Comparison of ENCODE assay signal across 8 mouse cellular contexts in the genomic region with DNA sequence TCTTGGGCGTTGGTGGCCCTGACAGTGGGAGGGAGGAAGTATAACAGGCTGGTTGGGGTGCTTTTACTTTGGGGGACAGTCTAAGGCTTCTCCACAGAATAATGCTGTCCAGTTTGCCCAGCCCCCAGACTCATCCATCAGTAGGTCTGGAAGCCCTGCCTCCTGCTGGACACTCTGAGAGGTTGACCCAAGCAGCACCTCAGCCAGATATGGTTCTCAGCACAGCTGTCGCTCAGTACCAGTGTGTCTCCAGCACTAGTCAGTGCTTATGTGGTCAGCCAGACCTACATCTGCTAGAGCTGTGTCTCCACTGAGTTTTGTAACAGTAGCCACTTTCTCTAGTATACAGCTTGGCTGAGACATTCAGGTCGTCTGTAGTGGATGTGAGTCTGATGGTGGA. TPM values are rescaled to one million over a fixed set of nuclear protein-coding genes. Genes with fewer than 3 reads are reported as not detected.
A peak's percentile ranks its signal among the peaks of the same experiment; 100 is the strongest.
DNase-seq lines count a peak whose midpoint lies in the region; ATAC-seq and TF ChIP-seq lines count a peak whose summit lies in the region.

No protein-coding gene starts in this region.

- WGBS in lung, embryonic 15.5 days, result 16% methylated on average over 3 of the region's 3 CpGs
- 48% methylated on average over 3 of the region's 3 CpGs for WGBS in liver, embryonic 14.5 days (ENCODE audit: insufficient replicate concordance)
- 19% methylated on average over 3 of the region's 3 CpGs for WGBS in stomach, postnatal 0 days

- H3K4me1 ChIP-seq in lung, embryonic 15.5 days, result peaks cover 45% of the 10 kb centered on the region
- H3K4me1 ChIP-seq in liver, embryonic 14.5 days (replicated peaks; ENCODE audit: control insufficient read depth in 2 of 2, insufficient read depth in 2 of 2, low read length in 1 of 2), result peaks cover 39 to 47% of the 10 kb centered on the region in 2 experiments
- peaks cover 7% of the 10 kb centered on the region for H3K4me1 ChIP-seq in stomach, postnatal 0 days (replicated peaks; ENCODE audit: control insufficient read depth, insufficient read depth)

- H3K9me3 ChIP-seq in lung, embryonic 15.5 days, result no peaks in the 10 kb centered on the region
- H3K9me3 ChIP-seq in liver, embryonic 14.5 days (ENCODE audit: control insufficient read depth, low read length), result no peaks in the 10 kb centered on the region
- no peaks in the 10 kb centered on the region for H3K9me3 ChIP-seq in stomach, postnatal 0 days (ENCODE audit: control insufficient read depth, low read length)

- peak; percentile 49 for TF ChIP-seq CTCF in liver, embryonic 14.5 days (IDR thresholded peaks at IDR 0.05; ENCODE audit: low read depth)
- peak; percentile 52 for TF ChIP-seq CTCF in stomach, postnatal 0 days (IDR thresholded peaks at IDR 0.05; ENCODE audit: low read depth)

- peaks cover 17% of the 10 kb centered on the region; the same call in 1 of the 2 replicates for H3K36me3 ChIP-seq in lung, embryonic 15.5 days
- H3K36me3 ChIP-seq in liver, embryonic 14.5 days (replicated peaks; ENCODE audit: control insufficient read depth, insufficient read depth, low read depth), result no peaks in the 10 kb centered on the region
- H3K36me3 ChIP-seq in stomach, postnatal 0 days (ENCODE audit: control insufficient read depth, insufficient read depth, low read length), result peaks cover 2% of the 10 kb centered on the region; the same call in 1 of the 2 replicates

- TF ChIP-seq EP300 in liver, embryonic 14.5 days (IDR thresholded peaks at IDR 0.05; ENCODE audit: low read depth), result no peak
- no peak for TF ChIP-seq EP300 in stomach, postnatal 0 days (optimal IDR thresholded peaks at IDR 0.05)

- H3K4me2 ChIP-seq in lung, embryonic 15.5 days, result peak overlapping the region; percentile 24; the same call in 1 of the 2 replicates
- peak overlapping the region; percentile 75 for H3K4me2 ChIP-seq in liver, embryonic 14.5 days (ENCODE audit: low read depth)
- H3K4me2 ChIP-seq in stomach, postnatal 0 days (replicated peaks; ENCODE audit: low read depth), result peak overlapping the region; percentile 32

- no peak overlapping the region for H3K4me3 ChIP-seq in lung, embryonic 15.5 days
- H3K4me3 ChIP-seq in liver, embryonic 14.5 days (ENCODE audit: insufficient read depth in 1 of 2, low read depth in 2 of 2, low read length in 2 of 2), result peak overlapping the region; percentile 16 to 45
- no peak overlapping the region for H3K4me3 ChIP-seq in stomach, postnatal 0 days (ENCODE audit: low read depth, low read length)

- H3K9ac ChIP-seq in lung, embryonic 15.5 days, result no peak overlapping the region
- peak overlapping the region; percentile 69 for H3K9ac ChIP-seq in liver, embryonic 14.5 days (replicated peaks)
- no peak overlapping the region for H3K9ac ChIP-seq in stomach, postnatal 0 days (ENCODE audit: low read length)

- no peak for DNase-seq in lung, postnatal 10 days
- DNase-seq in liver, embryonic 14.5 days (ENCODE audit: low read depth in 3 of 3, low spot score in 3 of 3), result no peak
- no peak for DNase-seq in stomach, postnatal 0 days (ENCODE audit: low spot score)
- no peak for DNase-seq in Muller cell, postnatal 12 days (ENCODE audit: inconsistent ontology term)
- no peak for DNase-seq in gastrocnemius, postnatal 10 days
- no peak for DNase-seq in T-cell, adult 2 months (ENCODE audit: low spot score)

- H3K27ac ChIP-seq in lung, embryonic 15.5 days, result no peak overlapping the region
- H3K27ac ChIP-seq in liver, embryonic 14.5 days, result peak overlapping the region; percentile 77
- no peak overlapping the region for H3K27ac ChIP-seq in stomach, postnatal 0 days (replicated peaks)

- no peak for ATAC-seq in lung, embryonic 15.5 days (ENCODE audit: borderline replicate concordance, extremely low read depth, low FRiP score, low TSS enrichment)
- ATAC-seq in granulocyte monocyte progenitor cell, adult 5-6 weeks (replicated peaks; ENCODE audit: poor library complexity, severe bottlenecking), result peak; percentile 16
- ATAC-seq in liver, embryonic 14.5 days (ENCODE audit: insufficient read depth), result no peak
- ATAC-seq in stomach, postnatal 0 days (ENCODE audit: low FRiP score, low TSS enrichment), result no peak

- peaks cover 11% of the 10 kb centered on the region for H3K27me3 ChIP-seq in lung, embryonic 15.5 days
- H3K27me3 ChIP-seq in liver, embryonic 14.5 days (ENCODE audit: control insufficient read depth, insufficient read depth, low read length), result no peaks in the 10 kb centered on the region
- H3K27me3 ChIP-seq in stomach, postnatal 0 days (ENCODE audit: control insufficient read depth, insufficient read depth, low read length), result no peaks in the 10 kb centered on the region

RNA-seq across cellular contexts. Expression of gene Notch3, which starts 48.2 kb away (rescaled TPM):
- 18.2 and 19.8 TPM in 2 replicates for polyA plus RNA-seq in lung, embryonic 15.5 days (2015; fragmentation: Nextera tagmentation; extraction: Ambion mirVana)
- total RNA-seq in granulocyte monocyte progenitor cell, adult 5-6 weeks (2014; fragmentation: Nextera tagmentation), result not detected in 2 replicates
- total RNA-seq in granulocyte monocyte progenitor cell, adult 5-6 weeks (2017), result not detected in 2 replicates
- 0.55 and 0.66 TPM in 2 replicates for polyA plus RNA-seq in liver, embryonic 14.5 days (2012; rRNA removed)
- 0.22 and 0.30 TPM in 2 replicates for polyA plus RNA-seq in liver, embryonic 14.5 days (2014; fragmentation: Nextera tagmentation; extraction: Ambion mirVana)
- polyA plus RNA-seq in stomach, postnatal 0 days (2015; fragmentation: Nextera tagmentation; extraction: Ambion mirVana), result 3.9 and 4.0 TPM in 2 replicates
- total RNA-seq in gastrocnemius, postnatal 10 days (2021), result 10 to 100 TPM; 39.6 to 47.8 TPM

Comparison
In these comparisons a context has a peak if more than half of its experiments do, and no peak if none do; other contexts are left out.
1. H3K4me2 ChIP-seq: peak in every context shown above with its lines; median percentile 75 in liver, embryonic 14.5 days; 32 in stomach, postnatal 0 days; 24 in lung, embryonic 15.5 days.
2. H3K4me3 ChIP-seq: peak in liver, embryonic 14.5 days (2 of 2); none in lung, embryonic 15.5 days (single experiment) and stomach, postnatal 0 days (single experiment).